Mouse (Mus musculus): Measurements from ENCODE around the gene Prkd1.
A peak's percentile ranks its signal among the peaks of the same experiment; 100 is the strongest.

DNA sequence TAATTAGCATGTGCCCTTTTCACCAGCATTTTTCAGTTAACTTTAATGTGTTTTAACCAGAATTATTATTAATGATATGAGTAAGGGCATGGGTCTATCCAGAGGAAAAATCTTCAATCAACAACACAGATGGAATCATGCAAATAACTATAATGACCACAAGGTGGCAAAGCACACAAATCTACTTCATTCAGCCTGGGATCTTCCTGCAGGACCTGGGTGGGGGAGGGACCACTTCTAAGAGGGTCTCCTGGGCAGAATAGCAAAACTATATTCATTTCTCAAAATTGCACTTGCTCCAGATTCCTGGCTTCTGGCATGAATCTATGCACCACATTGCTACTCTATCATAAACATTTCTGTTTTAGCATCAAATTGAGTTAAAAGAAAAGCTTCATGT lies 334.3 kb downstream of the Prkd1 start:
- peak; percentile 33; the same call in 1 of the 2 replicates for TF ChIP-seq CTCF (conservative IDR thresholded peaks at IDR 0.05; ENCODE audit: low read length)
- no peak for TF ChIP-seq NANOG (IDR thresholded peaks at IDR 0.05; ENCODE audit: borderline replicate concordance, low read length)
- TF ChIP-seq POU5F1 (IDR thresholded peaks at IDR 0.05; ENCODE audit: borderline replicate concordance, low read length), result no peak

Data from E14TG2a.4 (cell line).